Mouse (Mus musculus): ENCODE results near the gene Fyttd1. TPM values are rescaled to one million over a fixed set of nuclear protein-coding genes. Genes with fewer than 3 reads are reported as not detected.
"Not testable (repeated sequence)": the region's sequence is repeated elsewhere in the genome, so short reads cannot be mapped to it uniquely, and the experiment has no call there.

The Fyttd1 gene
- polyA plus RNA-seq, 1 experiment from 2014 or later = 114 TPM

GRCm38 (mm10) chr16:32889881-32890280 lies 12.6 kb downstream of the Fyttd1 start:
- WGBS = 74% methylated on average over 2 of the region's 2 CpGs
- Histone ChIP-seq H3K27ac (replicated peaks) (no peak overlapping the region), H3K4me1 (no peaks in the 10 kb centered on the region), H3K4me3 (no peak overlapping the region), H3K27me3 (no peaks in the 10 kb centered on the region), H3K9ac (replicated peaks) (no peak overlapping the region), H3K36me3 (peaks cover 49% of the 10 kb centered on the region), H3K9me3 (no peaks in the 10 kb centered on the region), H3K4me2 (replicated peaks) (no peak overlapping the region)
- ATAC-seq (ENCODE audit: low FRiP score, low read depth) = no peak

- H3K36me3 ChIP-seq = peaks cover 63% of the 10 kb centered on the region
- H3K9ac ChIP-seq (replicated peaks) = no peak overlapping the region
- H3K27me3 ChIP-seq = no peaks in the 10 kb centered on the region
- H3K4me3 ChIP-seq = no peak overlapping the region
- H3K27ac ChIP-seq (replicated peaks) = no peak overlapping the region
- no peaks in the 10 kb centered on the region for H3K4me1 ChIP-seq
- no peaks in the 10 kb centered on the region for H3K9me3 ChIP-seq
- no peak for ATAC-seq (ENCODE audit: low FRiP score, low read depth)
- H3K4me2 ChIP-seq (replicated peaks) = no peak overlapping the region
These were observed 18.8 kb downstream of the Fyttd1 start for GRCm38 (mm10) chr16:32896126-32896525.

GRCm38 (mm10) chr16:32901360-32902050 lies 24.2 kb downstream of the Fyttd1 start:
- no peaks in the 10 kb centered on the region for H3K27me3 ChIP-seq
- H3K4me3 ChIP-seq = no peak overlapping the region
- H3K27ac ChIP-seq (replicated peaks) = no peak overlapping the region
- no peak overlapping the region for H3K9ac ChIP-seq (replicated peaks)
- no peaks in the 10 kb centered on the region for H3K9me3 ChIP-seq
- H3K36me3 ChIP-seq = peaks cover 47% of the 10 kb centered on the region
- H3K4me2 ChIP-seq (replicated peaks) = no peak overlapping the region
- 94% methylated on average over 2 of the region's 2 CpGs for WGBS
- no peaks in the 10 kb centered on the region for H3K4me1 ChIP-seq
- no peak for ATAC-seq (ENCODE audit: low FRiP score, low read depth)

- ATAC-seq (ENCODE audit: low FRiP score, low read depth) = no peak
- no peaks in the 10 kb centered on the region for H3K9me3 ChIP-seq
- H3K4me2 ChIP-seq (replicated peaks) = no peak overlapping the region
- no peaks in the 10 kb centered on the region for H3K4me1 ChIP-seq
- 69% methylated on average over 3 of the region's 3 CpGs for WGBS
- H3K27ac ChIP-seq (replicated peaks) = no peak overlapping the region
- H3K9ac ChIP-seq (replicated peaks) = no peak overlapping the region
- no peak overlapping the region for H3K4me3 ChIP-seq
- H3K27me3 ChIP-seq = no peaks in the 10 kb centered on the region
- peaks cover 52% of the 10 kb centered on the region for H3K36me3 ChIP-seq
These were observed 24.7 kb downstream of the Fyttd1 start for GRCm38 (mm10) chr16:32902051-32902428.

GRCm38 (mm10) chr16:32906186-32906585 lies 28.9 kb downstream of the Fyttd1 start:
- Histone ChIP-seq H3K4me3 (no peak overlapping the region), H3K9ac (replicated peaks) (no peak overlapping the region), H3K36me3 (peaks cover 29% of the 10 kb centered on the region), H3K27ac (replicated peaks) (no peak overlapping the region), H3K27me3 (no peaks in the 10 kb centered on the region), H3K9me3 (no peaks in the 10 kb centered on the region), H3K4me2 (replicated peaks) (no peak overlapping the region), H3K4me1 (no peaks in the 10 kb centered on the region)
- no peak for ATAC-seq (ENCODE audit: low FRiP score, low read depth)
- 87% methylated on average over 2 of the region's 2 CpGs for WGBS

GRCm38 (mm10) chr16:32906727-32907126 lies 29.4 kb downstream of the Fyttd1 start:
- H3K4me1 ChIP-seq = no peaks in the 10 kb centered on the region
- 91% methylated on average over 8 of the region's 8 CpGs for WGBS
- no peak overlapping the region for H3K27ac ChIP-seq (replicated peaks)
- no peaks in the 10 kb centered on the region for H3K27me3 ChIP-seq
- H3K9me3 ChIP-seq = no peaks in the 10 kb centered on the region
- no peak overlapping the region for H3K4me3 ChIP-seq
- H3K4me2 ChIP-seq (replicated peaks) = no peak overlapping the region
- H3K9ac ChIP-seq (replicated peaks) = no peak overlapping the region
- no peak for ATAC-seq (ENCODE audit: low FRiP score, low read depth)
- peaks cover 26% of the 10 kb centered on the region for H3K36me3 ChIP-seq

GRCm38 (mm10) chr16:32913212-32913611 lies 35.9 kb downstream of the Fyttd1 start:
- no peak for ATAC-seq (ENCODE audit: low FRiP score, low read depth)
- Histone ChIP-seq H3K4me3 (no peak overlapping the region), H3K36me3 (no peaks in the 10 kb centered on the region), H3K4me2 (replicated peaks) (peak overlapping the region; percentile 71), H3K27ac (replicated peaks) (no peak overlapping the region), H3K27me3 (no peaks in the 10 kb centered on the region), H3K9me3 (no peaks in the 10 kb centered on the region), H3K4me1 (peaks cover 11% of the 10 kb centered on the region), H3K9ac (replicated peaks) (no peak overlapping the region)
- 64% methylated on average over 7 of the region's 7 CpGs for WGBS

GRCm38 (mm10) chr16:32913937-32914881 lies 36.9 kb downstream of the Fyttd1 start, which contains the start of gene Lrch3:
Lrch3 (plus strand) TSS chr16:32914100.
- Histone ChIP-seq H3K27me3 (no peaks in the 10 kb centered on the region), H3K4me3 (peak within 1 kb of the TSS; percentile 97), H3K4me1 (peaks cover 11% of the 10 kb centered on the region), H3K36me3 (no peaks in the 10 kb centered on the region), H3K4me2 (replicated peaks) (peak within 1 kb of the TSS; percentile 71), H3K27ac (replicated peaks) (peak within 1 kb of the TSS; percentile 90), H3K9me3 (no peaks in the 10 kb centered on the region), H3K9ac (replicated peaks) (peak within 1 kb of the TSS; percentile 90)
- under 1% methylated on average over 81 of the region's 85 CpGs for WGBS
- ATAC-seq (ENCODE audit: low FRiP score, low read depth) = peak; percentile 91

- 80% methylated on average over 9 of the region's 9 CpGs for WGBS
- H3K9ac ChIP-seq (replicated peaks) = no peak overlapping the region
These were observed 38.2 kb downstream of the Fyttd1 start for GRCm38 (mm10) chr16:32915292-32916068.

GRCm38 (mm10) chr16:32926629-32927028 lies 49.3 kb downstream of the Fyttd1 start:
- WGBS = 92% methylated on average over 9 of the region's 9 CpGs

More at GRCm38 (mm10) chr16:32915292-32916068, 38.2 kb downstream of the Fyttd1 start:
- Histone ChIP-seq H3K27me3 (no peaks in the 10 kb centered on the region), H3K9me3 (no peaks in the 10 kb centered on the region), H3K4me1 (peaks cover 11% of the 10 kb centered on the region), H3K4me2 (replicated peaks) (peak overlapping the region; percentile 71), H3K36me3 (0 out of 2 replicates have a peak, but pooled peaks cover 2% of the 10 kb centered on the region), H3K4me3 (peak overlapping the region; percentile 97), H3K27ac (replicated peaks) (no peak overlapping the region)
- ATAC-seq (ENCODE audit: low FRiP score, low read depth) = no peak

GRCm38 (mm10) chr16:32927044-32927443 lies 49.7 kb downstream of the Fyttd1 start:
- no peak overlapping the region for H3K4me2 ChIP-seq (replicated peaks)
- no peak overlapping the region for H3K9ac ChIP-seq (replicated peaks)
- H3K4me3 ChIP-seq = no peak overlapping the region
- H3K27me3 ChIP-seq = no peaks in the 10 kb centered on the region
- H3K36me3 ChIP-seq = peaks cover 14% of the 10 kb centered on the region
- no peaks in the 10 kb centered on the region for H3K4me1 ChIP-seq
- H3K9me3 ChIP-seq = no peaks in the 10 kb centered on the region
- ATAC-seq (ENCODE audit: low FRiP score, low read depth) = no peak
- H3K27ac ChIP-seq (replicated peaks) = no peak overlapping the region
- WGBS = 95% methylated on average over 8 of the region's 8 CpGs

More at GRCm38 (mm10) chr16:32926629-32927028, 49.3 kb downstream of the Fyttd1 start:
- peaks cover 14% of the 10 kb centered on the region for H3K36me3 ChIP-seq
- H3K4me2 ChIP-seq (replicated peaks); H3K9ac ChIP-seq (replicated peaks); H3K4me3 ChIP-seq; ATAC-seq (ENCODE audit: low FRiP score, low read depth); H3K27ac ChIP-seq (replicated peaks); H3K9me3 ChIP-seq; H3K27me3 ChIP-seq; H3K4me1 ChIP-seq: not testable (repeated sequence)
